Mouse (Mus musculus): Measurements from ENCODE around the gene Scgb1b24.

Scgb1b24 gene

GRCm38 (mm10) chr7:33743499-33743898 is at the start of gene Scgb1b24:
Scgb1b24 (plus strand) TSS chr7:33743799.
- DNase-seq (ENCODE audit: low read depth, low spot score) = no peak

- DNase-seq (ENCODE audit: low read depth, low spot score) = no peak
Measured at GRCm38 (mm10) chr7:33739212-33739611, 4.4 kb upstream of the Scgb1b24 start, which contains the start of gene Scgb2b24. Scgb2b24 (minus strand) TSS chr7:33739312.

Measured in 3T3-L1 (cell line).